Mouse (Mus musculus) layer of hippocampus, adult 18-20 months (tissue): Measurements from ENCODE around the gene Rapgef6. TPM values are rescaled to one million over a fixed set of nuclear protein-coding genes. Genes with fewer than 3 reads are reported as not detected.

Experiments used
- DNase-seq, 2 experiments: peaks; one replicate each; pipeline ENCODE4 v3.0.0; 2022; ENCODE audit warnings: low spot score in 2 of 2
- total RNA-seq, 2 experiments: library from RNA; stranded (reverse); gene quantifications; 2 replicates each; pipeline ENCODE4 v1.2.3; 2021

Rapgef6 gene
- total RNA-seq, 2 experiments from 2014 or later, result 40.1 to 43.5 TPM

DNA sequence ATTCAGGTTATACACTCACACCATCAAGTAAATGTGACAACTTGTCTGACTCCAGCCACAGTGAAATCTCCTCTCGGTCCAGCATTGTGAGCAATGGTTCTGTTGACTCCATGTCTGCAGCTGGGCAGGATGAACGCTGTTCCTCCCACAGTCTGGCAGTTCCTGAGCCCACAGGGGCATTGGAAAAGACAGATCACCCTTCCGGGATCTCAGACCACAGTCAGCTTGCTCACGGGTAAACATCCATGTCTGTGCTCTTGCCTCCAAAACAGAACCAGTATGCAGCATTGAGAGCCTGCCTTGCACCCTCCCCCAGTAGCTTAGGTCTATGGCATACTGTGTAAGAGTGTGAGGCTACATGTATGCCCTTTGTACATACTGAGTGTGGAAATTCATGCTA lies 167.5 kb downstream of the Rapgef6 start:
- no peak for DNase-seq

DNA sequence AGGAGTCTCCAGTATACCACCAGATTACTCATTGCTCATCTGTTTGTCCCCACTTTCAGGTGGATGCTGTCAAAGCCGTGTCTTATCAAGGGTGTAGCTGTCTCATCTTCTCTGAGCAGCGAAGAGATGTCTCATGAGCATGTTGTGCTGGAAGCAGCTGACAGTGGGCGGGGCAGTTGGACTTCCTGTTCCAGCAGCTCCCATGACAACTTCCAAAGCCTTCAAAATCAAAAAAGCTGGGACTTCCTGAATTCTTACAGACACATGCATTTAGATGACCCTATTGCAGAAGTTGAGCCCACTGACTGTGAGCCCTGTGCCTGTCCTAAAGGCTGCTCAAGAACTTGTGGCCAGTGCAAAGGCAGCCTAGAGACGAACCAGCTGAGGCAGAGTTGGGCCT lies 168.5 kb downstream of the Rapgef6 start:
- peak in 1 of 2 experiments; percentile 63 for DNase-seq

DNA sequence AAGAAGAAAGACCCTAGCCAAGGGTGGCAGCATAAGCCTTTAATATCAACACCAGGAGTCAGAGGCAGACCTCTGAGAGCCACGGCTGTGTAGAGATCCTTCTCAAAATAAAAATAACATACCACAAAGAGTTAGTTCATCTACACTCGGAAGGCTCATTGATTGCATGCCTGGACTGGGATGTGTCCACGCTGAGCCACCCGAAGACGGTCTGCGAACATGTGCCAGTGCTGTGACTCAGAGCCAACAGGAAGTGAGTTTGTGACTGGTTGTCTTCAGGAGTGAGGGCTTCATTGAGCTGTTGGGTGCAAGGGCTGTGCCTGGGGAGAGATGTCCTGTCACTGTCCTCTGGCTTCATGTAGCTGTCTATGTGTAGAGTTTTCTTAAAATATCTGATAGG lies 171.0 kb downstream of the Rapgef6 start:
- DNase-seq, result no peak

DNA sequence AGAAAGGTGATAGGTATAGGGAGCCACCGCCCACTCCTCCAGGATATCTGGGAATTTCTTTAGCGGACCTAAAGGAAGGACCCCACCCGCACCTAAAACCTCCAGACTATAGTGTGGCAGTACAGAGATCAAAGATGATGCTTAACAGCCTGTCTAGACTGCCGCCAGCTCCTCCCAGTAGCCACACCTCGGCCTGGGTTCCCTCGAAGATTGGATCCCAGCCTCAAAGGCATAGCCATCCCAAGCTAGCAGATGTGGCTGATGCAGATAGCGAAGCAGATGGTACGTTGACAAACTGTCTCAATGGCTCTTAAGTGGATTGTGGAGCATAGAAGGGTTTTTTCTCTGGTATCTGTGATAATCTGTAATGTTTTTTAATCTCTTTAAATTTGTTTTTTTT lies 171.6 kb downstream of the Rapgef6 start:
- no peak for DNase-seq

DNA sequence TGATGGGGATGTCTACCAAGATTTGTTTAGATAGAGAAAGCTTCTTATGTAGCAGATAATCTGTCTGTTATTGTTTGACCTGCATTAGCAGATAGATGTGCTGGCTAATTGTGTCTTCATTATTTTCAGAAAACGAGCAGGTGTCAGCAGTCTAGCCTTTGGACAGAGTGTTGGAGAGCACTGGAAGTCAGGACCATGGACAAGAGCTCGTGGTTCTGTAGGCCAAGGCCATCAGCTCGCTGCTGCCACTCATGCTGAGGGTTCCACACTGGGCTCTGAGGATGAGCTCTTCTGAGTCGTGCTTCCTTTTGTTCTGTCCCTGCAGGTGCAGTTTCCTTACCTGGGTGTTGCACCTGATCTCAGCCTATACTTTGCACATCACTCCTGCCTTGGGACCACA lies 173.3 kb downstream of the Rapgef6 start:
- DNase-seq, result no peak

DNA sequence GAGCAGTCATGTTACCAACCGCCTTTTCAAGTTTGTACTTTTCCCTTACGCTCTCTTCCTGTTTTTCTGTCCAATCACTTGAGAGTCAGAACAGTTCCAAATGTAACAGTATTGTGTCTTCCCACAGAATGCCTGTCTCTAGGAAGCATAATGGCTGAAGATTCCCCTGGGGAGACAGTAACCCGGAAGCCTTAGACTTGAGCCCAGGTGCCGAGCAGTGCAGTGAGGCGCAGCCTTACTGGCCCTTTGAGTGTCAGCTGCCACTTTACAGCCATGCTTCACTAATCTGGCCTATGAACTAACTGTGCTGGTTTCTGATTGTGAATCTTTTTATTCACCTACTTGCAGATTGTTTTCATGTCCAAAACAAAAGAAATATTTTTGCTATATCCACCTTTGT lies 175.0 kb downstream of the Rapgef6 start:
- no peak for DNase-seq

DNA sequence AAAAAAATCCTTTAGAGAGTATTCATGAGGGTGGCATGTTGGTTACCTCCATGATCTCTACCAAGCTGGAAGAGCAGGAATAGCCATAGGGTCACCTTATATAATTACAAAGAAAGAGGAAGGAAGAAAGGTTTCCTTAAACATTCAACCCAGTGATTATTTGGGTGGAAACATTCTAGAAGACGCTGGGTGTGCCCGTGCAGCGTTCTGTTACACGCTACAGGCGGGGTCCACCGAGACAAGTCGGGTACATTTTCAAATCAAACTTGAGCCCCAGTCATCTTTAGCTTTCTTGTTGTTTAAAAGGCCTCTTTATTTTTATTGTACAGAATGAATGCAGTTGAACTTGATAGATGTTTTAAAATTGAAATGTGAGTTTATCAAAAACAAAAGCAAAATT lies 176.0 kb downstream of the Rapgef6 start:
- DNase-seq, result no peak

DNA sequence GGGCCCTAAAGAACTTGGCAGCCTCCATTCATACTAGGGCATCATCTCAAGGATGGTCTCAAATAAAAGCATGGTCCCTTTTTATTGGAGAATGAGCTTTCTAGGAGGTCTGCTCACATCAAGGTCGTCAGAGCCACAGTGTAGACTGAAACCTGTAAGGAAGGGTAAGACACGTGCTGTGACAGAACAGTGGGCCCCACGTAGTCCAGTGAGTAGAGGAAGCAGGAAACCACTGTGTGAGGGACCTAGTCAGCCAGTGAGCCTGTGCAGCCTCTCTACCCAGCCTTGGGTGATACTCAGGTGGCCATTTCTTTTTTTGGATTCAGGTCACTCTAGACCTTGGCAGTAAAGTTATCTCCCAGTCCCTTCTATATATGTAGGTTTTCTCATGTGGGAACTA lies 177.3 kb downstream of the Rapgef6 start:
- no peak for DNase-seq

DNA sequence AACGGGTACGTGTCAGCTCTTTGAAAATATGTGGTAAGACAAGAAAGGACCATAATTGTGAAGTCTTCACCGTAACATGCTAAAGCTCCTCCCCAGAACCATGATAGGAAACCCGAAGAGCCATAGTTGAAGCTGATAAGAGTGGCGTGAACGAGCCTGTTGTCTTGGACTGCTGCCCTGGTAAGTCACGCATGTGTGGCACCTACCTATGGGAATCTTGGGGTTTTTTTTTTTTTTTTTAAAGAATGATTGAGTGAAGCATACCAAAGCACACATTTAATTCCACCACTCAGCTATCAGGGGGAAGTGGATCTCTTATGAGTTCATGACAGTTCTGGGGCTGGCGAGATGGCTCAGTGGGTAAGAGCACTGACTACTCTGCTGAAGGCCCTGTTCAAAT lies 179.2 kb downstream of the Rapgef6 start:
- DNase-seq, result no peak

DNA sequence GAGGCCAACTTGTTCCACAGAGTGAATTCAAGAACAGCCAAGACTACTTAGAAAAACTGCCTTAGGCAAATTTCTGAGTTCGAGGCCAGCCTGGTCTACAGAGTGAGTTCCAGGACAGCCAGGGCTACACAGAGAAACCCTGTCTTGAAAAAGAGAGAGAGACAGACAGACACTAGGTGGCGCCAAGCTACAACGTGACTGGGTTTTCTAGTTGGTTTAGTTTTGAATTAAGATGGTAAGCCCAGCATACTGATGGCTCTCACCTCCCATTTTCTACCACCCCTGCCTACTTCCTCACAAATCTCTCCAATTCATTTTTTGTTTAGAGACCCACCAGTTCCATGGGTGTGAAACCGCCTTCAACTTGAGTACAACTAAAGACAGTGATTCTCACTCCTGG lies 180.7 kb downstream of the Rapgef6 start:
- peak; percentile 38 to 86 for DNase-seq

DNA sequence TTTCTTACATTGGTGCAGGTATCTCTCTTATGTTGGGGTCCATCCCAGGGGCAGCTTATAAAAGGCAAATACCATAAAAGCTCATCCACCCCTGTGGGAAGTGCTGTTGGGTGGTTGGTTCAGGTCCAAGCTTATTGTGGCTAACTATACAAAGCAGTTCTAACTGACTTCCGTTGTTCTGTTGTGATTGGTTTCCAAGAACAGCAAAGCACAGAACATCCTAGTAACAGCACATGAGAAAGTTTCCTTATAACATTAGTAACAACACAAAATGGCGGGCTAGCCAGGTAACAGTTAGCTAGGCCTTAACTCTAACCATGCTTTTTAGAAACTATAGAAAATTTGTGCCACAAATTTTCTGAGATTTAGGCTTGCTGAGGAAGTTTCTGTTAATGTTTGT lies 185.5 kb downstream of the Rapgef6 start:
- no peak for DNase-seq

DNA sequence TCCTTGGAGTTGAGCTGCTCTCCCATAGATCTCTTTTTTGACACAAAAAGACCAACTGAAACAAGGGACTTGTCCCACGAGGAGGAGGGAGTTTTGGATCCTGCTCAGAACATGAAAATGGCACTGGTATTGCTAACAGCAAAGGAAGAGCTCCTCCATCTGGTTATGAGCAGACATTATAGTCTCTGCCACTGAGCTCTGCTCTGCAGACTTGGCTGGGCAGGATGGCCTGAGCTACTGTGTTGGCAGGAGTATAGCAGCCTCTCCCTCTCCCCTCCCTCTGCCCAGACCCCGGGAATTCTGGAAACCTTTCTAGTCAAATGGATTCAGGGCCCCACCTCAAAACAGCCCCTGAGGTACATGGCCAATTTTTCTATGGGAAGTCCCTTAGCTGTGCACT lies 187.0 kb downstream of the Rapgef6 start:
- peak in 1 of 2 experiments; percentile 51 for DNase-seq

DNA sequence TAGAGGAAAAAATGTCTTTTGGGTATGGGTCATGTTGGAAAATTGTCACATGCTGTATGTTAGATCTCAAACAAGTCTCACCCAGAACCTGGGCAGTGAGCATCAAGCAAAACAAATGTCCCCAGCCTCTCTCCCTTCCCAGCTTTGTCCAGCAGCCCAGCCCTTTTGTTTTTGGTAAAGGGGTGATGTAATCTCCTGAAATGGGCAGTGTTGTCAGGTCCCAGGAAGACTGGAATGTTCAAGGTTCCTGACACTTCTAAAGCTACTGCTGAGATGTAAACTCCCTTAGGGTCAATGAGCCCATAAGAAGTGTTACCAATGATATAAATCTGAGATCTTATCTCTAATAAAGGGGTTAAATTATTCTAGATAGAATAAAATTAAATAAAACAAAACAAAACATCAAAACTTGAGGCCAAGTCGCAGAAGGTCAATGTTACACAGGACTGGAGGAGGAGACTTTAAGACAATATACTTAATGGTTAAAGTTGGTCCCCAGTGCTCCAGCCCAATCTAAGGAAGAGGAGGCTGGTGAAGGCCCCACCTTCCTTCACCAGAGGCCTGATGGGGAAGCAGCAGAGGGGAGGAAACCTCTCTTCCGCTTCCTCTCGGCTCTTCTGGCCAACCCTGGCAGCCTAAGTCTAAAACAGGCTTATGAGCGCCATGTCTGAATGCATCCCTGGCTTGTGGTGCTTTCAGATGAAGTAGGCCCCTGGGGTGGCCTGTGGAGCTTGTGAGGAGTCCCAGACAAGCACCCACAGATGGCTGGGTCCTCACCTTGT lies 188.1 kb downstream of the Rapgef6 start:
- no peak for DNase-seq

DNA sequence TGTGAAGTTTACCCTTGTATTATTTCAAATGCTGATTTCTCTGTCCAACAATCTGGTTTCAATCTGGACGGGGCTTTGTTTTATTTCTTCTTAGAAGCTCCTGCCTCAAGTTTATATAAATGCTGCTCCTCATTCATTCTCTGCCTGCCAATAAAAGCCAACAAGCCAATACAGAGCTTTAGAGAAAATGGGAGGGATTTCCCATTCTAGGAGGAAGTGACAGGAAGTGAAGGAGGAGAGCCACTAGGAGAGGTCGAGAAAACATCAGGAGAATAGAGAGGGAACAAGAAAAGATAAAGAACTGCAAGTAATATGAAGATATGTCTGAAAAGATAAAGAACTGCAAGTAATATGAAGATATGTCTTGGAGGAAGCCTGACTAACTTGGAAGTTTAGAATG lies 190.2 kb downstream of the Rapgef6 start:
- DNase-seq, result peak in 1 of 2 experiments; percentile 37

- DNase-seq, result no peak
These were observed 195.2 kb downstream of the Rapgef6 start for GRCm38 (mm10) chr11:54717893-54718292.

DNA sequence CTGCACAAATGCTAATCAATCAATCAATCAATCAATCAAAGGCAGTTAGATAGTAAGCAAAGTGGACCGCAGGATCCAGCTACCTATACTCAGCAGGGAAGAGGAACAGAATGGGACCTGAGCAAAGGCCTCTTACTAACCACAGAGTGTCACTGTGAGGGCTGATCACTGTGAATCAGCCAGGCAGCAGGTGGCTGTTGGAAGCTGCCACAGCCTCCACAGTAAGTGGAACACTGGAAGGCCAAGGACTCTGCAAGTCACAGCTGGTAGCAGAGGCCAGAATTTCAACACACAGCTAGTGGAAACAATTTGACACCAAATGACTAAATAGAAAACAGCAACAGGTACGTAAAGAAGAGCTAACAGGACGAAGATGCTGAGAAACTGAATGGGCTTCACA lies 196.0 kb downstream of the Rapgef6 start:
- DNase-seq, result no peak

DNA sequence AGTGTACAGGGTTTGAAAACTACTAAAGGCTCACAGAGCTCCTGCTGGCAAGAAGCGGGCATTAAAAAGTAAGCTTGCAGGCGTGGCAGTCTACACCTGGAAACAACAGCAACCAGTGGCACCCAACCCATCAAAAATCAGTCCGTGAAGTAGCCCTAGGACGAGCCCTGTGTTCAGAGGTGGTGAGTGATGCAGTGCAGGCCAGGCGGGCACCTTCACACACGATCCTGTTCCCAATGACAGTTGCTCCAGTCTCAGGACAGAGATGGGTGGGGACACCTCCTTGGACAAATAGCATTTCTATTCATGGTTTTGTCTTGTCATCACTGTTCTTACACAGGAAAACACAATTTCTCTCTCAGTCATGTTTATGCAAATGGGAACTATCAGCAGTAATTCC lies 199.4 kb downstream of the Rapgef6 start:
- no peak for DNase-seq

DNA sequence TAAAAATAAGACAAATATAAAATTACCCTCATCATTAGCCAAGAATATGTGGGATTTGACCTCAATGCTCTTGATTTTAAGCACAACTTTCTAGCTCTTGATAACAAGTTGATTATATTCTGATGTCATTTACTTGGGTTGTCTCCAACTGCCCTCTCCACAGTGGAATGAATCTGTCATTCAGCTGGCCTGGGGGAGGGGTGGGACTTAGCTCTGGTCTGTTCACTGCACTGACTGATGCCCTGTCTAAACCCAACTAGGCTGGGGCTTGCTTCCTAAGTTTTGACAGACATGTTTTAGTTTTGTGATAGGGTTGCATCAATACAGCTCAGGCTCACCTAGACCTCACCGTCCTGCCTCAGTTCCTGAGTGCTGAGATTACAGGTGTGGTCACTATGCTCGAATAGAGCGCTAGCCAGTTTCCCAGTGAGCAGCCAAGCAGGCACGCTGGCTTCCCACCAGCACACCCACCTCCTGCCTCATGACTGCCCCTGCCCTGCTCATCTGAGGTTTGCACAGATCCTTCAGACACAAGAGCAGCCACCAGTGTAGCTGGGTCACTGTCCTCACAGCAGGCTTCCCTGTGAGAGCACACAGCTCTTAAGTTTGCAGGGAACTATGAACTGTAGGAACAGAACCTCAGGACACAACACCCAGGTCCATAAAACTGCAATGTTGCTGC lies 201.8 kb downstream of the Rapgef6 start:
- peak in 1 of 2 experiments; percentile 69 for DNase-seq

- DNase-seq, result peak in 1 of 2 experiments; percentile 26
These were observed 204.0 kb downstream of the Rapgef6 start for GRCm38 (mm10) chr11:54726571-54727062.

GRCm38 (mm10) chr11:54727327-54727901 lies 204.8 kb downstream of the Rapgef6 start:
- DNase-seq, result peak; percentile 48 to 65

DNA sequence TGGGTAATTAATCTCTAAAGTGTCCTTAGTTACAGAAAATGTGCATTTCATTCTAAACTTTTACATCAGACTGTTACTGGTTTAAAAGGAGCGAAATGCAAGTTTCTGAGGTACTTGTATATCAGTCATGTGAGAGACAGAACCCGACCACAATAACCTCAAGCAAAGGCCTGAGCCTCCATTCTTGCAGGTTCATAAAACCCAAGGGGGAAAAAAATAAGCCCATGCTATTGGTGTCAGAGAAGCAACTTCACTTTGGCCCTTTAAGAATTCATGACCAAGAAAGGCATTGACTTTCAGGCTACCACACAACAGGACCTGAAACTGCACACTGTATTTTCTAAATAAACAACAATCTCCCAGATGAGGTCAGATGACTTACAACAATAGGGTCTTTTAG lies 205.7 kb downstream of the Rapgef6 start:
- no peak for DNase-seq

DNA sequence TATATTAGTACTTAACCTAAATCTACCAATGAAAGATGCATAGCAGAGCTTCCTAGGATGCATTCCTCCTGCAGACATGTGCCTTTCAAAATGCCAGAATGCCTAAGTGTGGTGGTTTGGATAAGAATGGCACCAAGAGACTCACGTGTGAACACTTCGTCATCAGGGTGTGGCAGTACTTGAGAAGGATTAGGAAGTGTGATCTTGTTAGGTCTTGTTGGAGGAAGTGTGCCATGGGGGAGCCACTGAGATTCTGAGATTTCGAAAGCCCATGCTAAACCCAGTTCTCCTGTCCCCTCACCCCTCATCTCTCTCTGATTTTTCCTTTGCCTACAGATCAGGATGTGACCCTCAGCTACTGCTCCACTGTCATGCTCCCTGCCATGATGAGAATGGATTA lies 206.7 kb downstream of the Rapgef6 start:
- DNase-seq, result no peak
